Mouse (Mus musculus): ENCODE measurements around the gene Camsap2. TPM values are rescaled to one million over a fixed set of nuclear protein-coding genes. Genes with fewer than 3 reads are reported as not detected.

The Camsap2 gene
- 8.9 and 9.5 TPM in 2 replicates for polyA plus RNA-seq (2015; fragmentation: Nextera tagmentation; extraction: Ambion mirVana)

GRCm38 (mm10) chr1:136345454-136346372, at the start of gene Camsap2:
Camsap2 (minus strand) TSS chr1:136346104.
- H3K9me3 ChIP-seq (ENCODE audit: control insufficient read depth, low read length) = no peaks in the 10 kb centered on the region
- H3K27me3 ChIP-seq (ENCODE audit: control insufficient read depth, insufficient read depth, low read length) = no peaks in the 10 kb centered on the region
- peak within 1 kb of the TSS; percentile 96 for H3K4me3 ChIP-seq (ENCODE audit: low read depth, low read length)
- ATAC-seq (ENCODE audit: low FRiP score, low TSS enrichment) (peak; percentile 95), DNase-seq (ENCODE audit: low spot score) (peak; percentile 94)
- peak within 1 kb of the TSS; percentile 99 for H3K27ac ChIP-seq (replicated peaks)
- H3K4me1 ChIP-seq (replicated peaks; ENCODE audit: control insufficient read depth, insufficient read depth) = no peaks in the 10 kb centered on the region
- TF ChIP-seq EP300 (optimal IDR thresholded peaks at IDR 0.05) (no peak), CTCF (IDR thresholded peaks at IDR 0.05; ENCODE audit: low read depth) (peak; percentile 19; the same call in 1 of the 2 replicates)
- no peaks in the 10 kb centered on the region for H3K36me3 ChIP-seq (ENCODE audit: control insufficient read depth, insufficient read depth, low read length)
- H3K4me2 ChIP-seq (replicated peaks; ENCODE audit: low read depth) = peak within 1 kb of the TSS; percentile 73
- under 1% methylated on average over 94 of the region's 121 CpGs for WGBS
- peak within 1 kb of the TSS; percentile 90 for H3K9ac ChIP-seq (ENCODE audit: low read length)

GRCm38 (mm10) chr1:136395073-136395472, 49.2 kb upstream of the Camsap2 start:
- Histone ChIP-seq H3K27me3 (ENCODE audit: control insufficient read depth, insufficient read depth, low read length) (no peaks in the 10 kb centered on the region), H3K9me3 (ENCODE audit: control insufficient read depth, low read length) (no peaks in the 10 kb centered on the region), H3K9ac (ENCODE audit: low read length) (no peak overlapping the region), H3K4me1 (replicated peaks; ENCODE audit: control insufficient read depth, insufficient read depth) (no peaks in the 10 kb centered on the region), H3K4me2 (replicated peaks; ENCODE audit: low read depth) (no peak overlapping the region), H3K36me3 (ENCODE audit: control insufficient read depth, insufficient read depth, low read length) (no peaks in the 10 kb centered on the region), H3K4me3 (ENCODE audit: low read depth, low read length) (no peak overlapping the region), H3K27ac (replicated peaks) (no peak overlapping the region)
- WGBS = 39% methylated on average over 5 of the region's 5 CpGs
- TF ChIP-seq EP300 (optimal IDR thresholded peaks at IDR 0.05) = no peak
- TF ChIP-seq CTCF (IDR thresholded peaks at IDR 0.05; ENCODE audit: low read depth) = no peak
- DNase-seq (ENCODE audit: low spot score) (no peak), ATAC-seq (ENCODE audit: low FRiP score, low TSS enrichment) (no peak)

- H3K36me3 ChIP-seq (ENCODE audit: control insufficient read depth, insufficient read depth, low read length) = no peaks in the 10 kb centered on the region
- no peak overlapping the region for H3K4me3 ChIP-seq (ENCODE audit: low read depth, low read length)
- WGBS = 35% methylated on average over 10 of the region's 10 CpGs
- H3K9me3 ChIP-seq (ENCODE audit: control insufficient read depth, low read length) = no peaks in the 10 kb centered on the region
- DNase-seq (ENCODE audit: low spot score) = peak; percentile 34
- ATAC-seq (ENCODE audit: low FRiP score, low TSS enrichment) = peak; percentile 56; the same call in 1 of the 2 replicates
- H3K4me1 ChIP-seq (replicated peaks; ENCODE audit: control insufficient read depth, insufficient read depth) = no peaks in the 10 kb centered on the region
- no peak overlapping the region for H3K4me2 ChIP-seq (replicated peaks; ENCODE audit: low read depth)
- TF ChIP-seq CTCF (IDR thresholded peaks at IDR 0.05; ENCODE audit: low read depth) = no peak
- no peak for TF ChIP-seq EP300 (optimal IDR thresholded peaks at IDR 0.05)
- H3K27me3 ChIP-seq (ENCODE audit: control insufficient read depth, insufficient read depth, low read length) = no peaks in the 10 kb centered on the region
- no peak overlapping the region for H3K27ac ChIP-seq (replicated peaks)
- H3K9ac ChIP-seq (ENCODE audit: low read length) = no peak overlapping the region
These were observed 48.6 kb upstream of the Camsap2 start for GRCm38 (mm10) chr1:136394506-136394905.

- TF ChIP-seq CTCF (IDR thresholded peaks at IDR 0.05; ENCODE audit: low read depth) (no peak), EP300 (optimal IDR thresholded peaks at IDR 0.05) (no peak)
- 24% methylated on average over 5 of the region's 6 CpGs for WGBS
- DNase-seq (ENCODE audit: low spot score) = peak; percentile 26
These were observed 41.0 kb upstream of the Camsap2 start for GRCm38 (mm10) chr1:136386914-136387313.

GRCm38 (mm10) chr1:136381583-136381982, 35.7 kb upstream of the Camsap2 start:
- Histone ChIP-seq H3K27me3 (ENCODE audit: control insufficient read depth, insufficient read depth, low read length) (no peaks in the 10 kb centered on the region), H3K9ac (ENCODE audit: low read length) (no peak overlapping the region), H3K9me3 (ENCODE audit: control insufficient read depth, low read length) (no peaks in the 10 kb centered on the region), H3K4me1 (replicated peaks; ENCODE audit: control insufficient read depth, insufficient read depth) (no peaks in the 10 kb centered on the region), H3K27ac (replicated peaks) (no peak overlapping the region), H3K4me2 (replicated peaks; ENCODE audit: low read depth) (no peak overlapping the region), H3K36me3 (ENCODE audit: control insufficient read depth, insufficient read depth, low read length) (no peaks in the 10 kb centered on the region), H3K4me3 (ENCODE audit: low read depth, low read length) (no peak overlapping the region)
- DNase-seq (ENCODE audit: low spot score) (no peak), ATAC-seq (ENCODE audit: low FRiP score, low TSS enrichment) (no peak)
- WGBS = 59% methylated on average over 5 of the region's 5 CpGs
- TF ChIP-seq EP300 (optimal IDR thresholded peaks at IDR 0.05) (no peak), CTCF (IDR thresholded peaks at IDR 0.05; ENCODE audit: low read depth) (no peak)

More at GRCm38 (mm10) chr1:136386914-136387313, 41.0 kb upstream of the Camsap2 start:
- Histone ChIP-seq H3K36me3 (ENCODE audit: control insufficient read depth, insufficient read depth, low read length) (no peaks in the 10 kb centered on the region), H3K9me3 (ENCODE audit: control insufficient read depth, low read length) (no peaks in the 10 kb centered on the region), H3K27ac (replicated peaks) (no peak overlapping the region), H3K4me3 (ENCODE audit: low read depth, low read length) (no peak overlapping the region), H3K4me2 (replicated peaks; ENCODE audit: low read depth) (no peak overlapping the region), H3K27me3 (ENCODE audit: control insufficient read depth, insufficient read depth, low read length) (no peaks in the 10 kb centered on the region), H3K4me1 (replicated peaks; ENCODE audit: control insufficient read depth, insufficient read depth) (no peaks in the 10 kb centered on the region), H3K9ac (ENCODE audit: low read length) (no peak overlapping the region)
- ATAC-seq (ENCODE audit: low FRiP score, low TSS enrichment) = 0 out of 2 replicates have a peak, but pooled peaks have one; percentile 45

GRCm38 (mm10) chr1:136381169-136381568, 35.3 kb upstream of the Camsap2 start:
- H3K4me2 ChIP-seq (replicated peaks; ENCODE audit: low read depth) = no peak overlapping the region
- H3K4me1 ChIP-seq (replicated peaks; ENCODE audit: control insufficient read depth, insufficient read depth) = no peaks in the 10 kb centered on the region
- 58% methylated on average over 6 of the region's 6 CpGs for WGBS
- H3K9ac ChIP-seq (ENCODE audit: low read length) = no peak overlapping the region
- H3K27me3 ChIP-seq (ENCODE audit: control insufficient read depth, insufficient read depth, low read length) = no peaks in the 10 kb centered on the region
- no peaks in the 10 kb centered on the region for H3K9me3 ChIP-seq (ENCODE audit: control insufficient read depth, low read length)
- no peak overlapping the region for H3K27ac ChIP-seq (replicated peaks)
- no peak for ATAC-seq (ENCODE audit: low FRiP score, low TSS enrichment)
- TF ChIP-seq CTCF (IDR thresholded peaks at IDR 0.05; ENCODE audit: low read depth) (no peak), EP300 (optimal IDR thresholded peaks at IDR 0.05) (no peak)
- no peak for DNase-seq (ENCODE audit: low spot score)
- no peaks in the 10 kb centered on the region for H3K36me3 ChIP-seq (ENCODE audit: control insufficient read depth, insufficient read depth, low read length)
- no peak overlapping the region for H3K4me3 ChIP-seq (ENCODE audit: low read depth, low read length)
